Mouse (Mus musculus): ENCODE results near the gene Fbxo36. TPM values are rescaled to one million over a fixed set of nuclear protein-coding genes. Genes with fewer than 3 reads are reported as not detected.

The Fbxo36 gene
- polyA plus RNA-seq (2021; fragmentation: Nextera tagmentation): 12.3 and 15.0 TPM in 2 replicates
- long read RNA-seq, experiment 1, partial matches to known transcripts: 0 of 8 reads
- long read RNA-seq, experiment 1, other reads (novel, unspliced or antisense): 3 of 8 reads
- long read RNA-seq, experiment 2, transcript Fbxo36-201 (4 exons, 901 nt): major isoform, 9 of 13 reads
- long read RNA-seq, experiment 2, partial matches to known transcripts: 2 of 13 reads
- long read RNA-seq, experiment 2, other reads (novel, unspliced or antisense): 2 of 13 reads

GRCm38 (mm10) chr1:84839309-84840017 lies at the start of gene Fbxo36:
TSS of gene Fbxo36 (plus strand) at chr1:84839841.

GRCm38 (mm10) chr1:84840018-84840664 lies 500 bp downstream of the Fbxo36 start, which contains the start of gene Trip12:
TSS of gene Trip12 (minus strand) at chr1:84840516.

GRCm38 (mm10) chr1:84934503-84935333 lies 95.1 kb downstream of the Fbxo36 start, which contains the start of gene Slc16a14:
TSS of gene Slc16a14 (minus strand) at chr1:84935134.

Other genes with a start within 250 kb of the Fbxo36 start
- 75.0 and 87.5 TPM in 2 replicates for gene Dner, start 143.6 kb upstream of the Fbxo36 start, polyA plus RNA-seq (2021; fragmentation: Nextera tagmentation)
- 9.1 and 12.9 TPM in 2 replicates for gene Trip12, start 675 bp downstream of the Fbxo36 start, polyA plus RNA-seq (2021; fragmentation: Nextera tagmentation)
- 4.5 and 6.3 TPM in 2 replicates for gene Slc16a14, start 95.3 kb downstream of the Fbxo36 start, polyA plus RNA-seq (2021; fragmentation: Nextera tagmentation)

Measured in left cerebral cortex, adult 6 months (tissue).